Mouse (Mus musculus) bone marrow, adult 2 months (tissue): ENCODE measurements at regions not wholly inside any gene's neighbourhood (a gene's known extent, or its start where the extent isn't known, plus 50 kb on each side); places are given as distances from the start of the nearest gene placed in this dataset.

ENCODE experiments used
- CTCF ChIP-seq: fragments of 200-500 bp; IDR thresholded peaks from 2 replicates; pipeline ENCODE4 v1.5.1; 2011; ENCODE audit warnings: low read length, control low read depth; ENCODE audit not compliant: control insufficient read depth, insufficient read depth
- POLR2A ChIP-seq: fragments of 200-500 bp; IDR thresholded peaks from 2 replicates; pipeline ENCODE4 v1.6.1; 2011; ENCODE audit warnings: low read depth, mild to moderate bottlenecking, control low read depth, low read length, borderline replicate concordance; ENCODE audit not compliant: control insufficient read depth

DNA sequence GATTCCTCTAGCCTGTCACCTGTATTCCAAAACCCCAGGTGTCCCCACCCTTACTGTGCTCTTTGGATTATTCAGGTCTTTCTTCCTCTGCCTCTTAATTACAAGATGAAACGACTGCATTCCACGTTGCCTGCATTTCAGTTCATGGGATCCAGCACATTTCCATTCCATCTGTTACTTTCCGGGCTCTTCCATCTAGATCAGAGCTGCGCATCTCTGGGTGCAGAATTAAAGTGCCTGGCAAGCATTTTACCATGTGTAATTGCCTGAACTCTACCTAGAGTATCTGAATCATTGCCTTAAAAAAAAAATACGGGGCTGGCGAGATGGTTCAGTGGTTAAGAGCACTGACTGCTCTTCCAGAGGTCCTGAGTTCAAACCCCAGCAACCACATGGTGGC, 90.0 kb downstream of the D16Ertd472e start:
- TF ChIP-seq CTCF (no peak), POLR2A (no peak)
